Mouse (Mus musculus): Measurements from ENCODE around the gene Gm18336.

- TF ChIP-seq POLR2A (IDR thresholded peaks at IDR 0.05; ENCODE audit: borderline replicate concordance, control insufficient read depth, low read depth, low read length) (no peak), CTCF (IDR thresholded peaks at IDR 0.05; ENCODE audit: control insufficient read depth, insufficient read depth, low read length) (no peak)
Measured at GRCm38 (mm10) chrX:73384419-73384818, 14.1 kb downstream of the Gm18336 start.
